Mouse (Mus musculus): ENCODE results near the gene Htatip2.

DNA sequence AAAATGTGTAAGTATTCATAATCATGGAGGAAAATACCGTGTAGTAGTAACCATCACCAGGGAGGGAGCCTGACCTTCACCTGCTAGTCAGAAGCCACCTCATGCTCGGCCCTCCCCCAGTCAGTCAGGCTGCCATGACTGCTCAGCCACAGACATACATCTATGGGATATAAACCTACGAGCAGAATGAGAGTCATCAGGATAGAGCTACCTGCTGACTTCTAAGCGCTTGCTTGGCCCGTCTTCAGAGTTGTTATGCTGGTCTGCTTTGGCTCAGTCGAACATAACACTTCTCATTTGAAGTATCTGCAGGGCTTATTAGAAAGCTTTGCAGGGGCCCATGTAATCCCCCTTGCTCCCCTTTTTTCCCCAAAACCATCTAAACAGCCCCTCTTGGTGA is 44.6 kb downstream of the Htatip2 start:
- no peak for TF ChIP-seq EP300 (IDR thresholded peaks at IDR 0.05; ENCODE audit: low read depth)
- no peak for TF ChIP-seq CTCF (IDR thresholded peaks at IDR 0.05; ENCODE audit: low read depth)
